Mouse (Mus musculus) erythroblast, embryonic 14.5 days (primary cell): ENCODE results near the gene Nkain4.

Experiments used
- GATA1 ChIP-seq: IDR thresholded peaks from 2 replicates; pipeline ENCODE4 v1.6.1; 2012; ENCODE audit warnings: low read length, inconsistent platforms, mixed read lengths
- TAL1 ChIP-seq: IDR thresholded peaks from 3 replicates; pipeline ENCODE4 v1.6.1; 2012; ENCODE audit warnings: low read length, inconsistent platforms, mixed read lengths

GRCm38 (mm10) chr2:180990347-180990746 is 35.8 kb upstream of the Nkain4 start:
- TF ChIP-seq GATA1, result no peak
- no peak for TF ChIP-seq TAL1
